Comparison of ENCODE assay signal across 9 mouse cellular contexts in genomic region chr9:83315941-83316817, GRCm38 (mm10).
DNase-seq lines count a peak whose midpoint lies in the region; ATAC-seq and TF ChIP-seq lines count a peak whose summit lies in the region.
"Had no signal": no experiment of that assay in that cellular context is flagged by ENCODE, and none has a peak within 500 bp of the region (broad histone marks: within the 10 kb centered on the region; RNA-seq: fewer than 3 reads in every experiment).

No protein-coding gene starts in this region.

- TF ChIP-seq CTCF in kidney, postnatal 0 days (IDR thresholded peaks at IDR 0.05; ENCODE audit: low read depth), result no peak

- WGBS in kidney, postnatal 0 days, result 57% methylated on average over 10 of the region's 10 CpGs
- WGBS in kidney, embryonic 15.5 days, result 58% methylated on average over 10 of the region's 10 CpGs
- 66% methylated on average over 10 of the region's 10 CpGs for WGBS in kidney, embryonic 14.5 days

- ATAC-seq in kidney, postnatal 0 days (replicated peaks; ENCODE audit: low FRiP score, low read depth), result no peak
- ATAC-seq in kidney, embryonic 15.5 days (replicated peaks; ENCODE audit: low FRiP score), result no peak
- ATAC-seq in kidney, embryonic 14.5 days (ENCODE audit: low FRiP score, low TSS enrichment), result no peak
- ATAC-seq: Patski had no signal

- H3K4me2 ChIP-seq in kidney, postnatal 0 days (ENCODE audit: low read length), result no peak overlapping the region
- no peak overlapping the region for H3K4me2 ChIP-seq in kidney, embryonic 15.5 days
- H3K4me2 ChIP-seq in kidney, embryonic 14.5 days (replicated peaks; ENCODE audit: low read depth, low read length), result no peak overlapping the region

- no peak overlapping the region for H3K9ac ChIP-seq in kidney, postnatal 0 days (ENCODE audit: low read depth, low read length)
- no peak overlapping the region for H3K9ac ChIP-seq in kidney, embryonic 15.5 days
- H3K9ac ChIP-seq in kidney, embryonic 14.5 days (ENCODE audit: low read depth, low read length), result no peak overlapping the region

- no peaks in the 10 kb centered on the region for H3K36me3 ChIP-seq in kidney, postnatal 0 days (ENCODE audit: insufficient read depth, low read length)
- no peaks in the 10 kb centered on the region for H3K36me3 ChIP-seq in kidney, embryonic 15.5 days
- H3K36me3 ChIP-seq in kidney, embryonic 14.5 days (ENCODE audit: control insufficient read depth, insufficient read depth, low read length), result no peaks in the 10 kb centered on the region

- no peaks in the 10 kb centered on the region for H3K9me3 ChIP-seq in kidney, postnatal 0 days (replicated peaks; ENCODE audit: low read length)
- no peaks in the 10 kb centered on the region for H3K9me3 ChIP-seq in kidney, embryonic 15.5 days (replicated peaks)
- H3K9me3 ChIP-seq in kidney, embryonic 14.5 days (ENCODE audit: control insufficient read depth, low read length), result no peaks in the 10 kb centered on the region

- no peak overlapping the region for H3K27ac ChIP-seq in kidney, postnatal 0 days
- H3K27ac ChIP-seq in kidney, embryonic 15.5 days, result no peak overlapping the region
- H3K27ac ChIP-seq in kidney, embryonic 14.5 days (ENCODE audit: low read depth, low read length), result no peak overlapping the region

- no peaks in the 10 kb centered on the region for H3K27me3 ChIP-seq in kidney, postnatal 0 days (ENCODE audit: insufficient read depth, low read length)
- H3K27me3 ChIP-seq in kidney, embryonic 15.5 days, result no peaks in the 10 kb centered on the region
- H3K27me3 ChIP-seq in kidney, embryonic 14.5 days (ENCODE audit: control insufficient read depth, insufficient read depth, low read length), result no peaks in the 10 kb centered on the region
- H3K27me3 ChIP-seq: Patski had no signal

- no peak overlapping the region for H3K4me3 ChIP-seq in kidney, postnatal 0 days (replicated peaks; ENCODE audit: low read depth, low read length)
- no peak overlapping the region for H3K4me3 ChIP-seq in kidney, embryonic 15.5 days (replicated peaks)
- no peak overlapping the region for H3K4me3 ChIP-seq in kidney, embryonic 14.5 days (ENCODE audit: low read length)

- no peaks in the 10 kb centered on the region for H3K4me1 ChIP-seq in kidney, postnatal 0 days (replicated peaks; ENCODE audit: insufficient read depth, low read length)
- peaks cover 16% of the 10 kb centered on the region for H3K4me1 ChIP-seq in kidney, embryonic 15.5 days
- peaks cover 13% of the 10 kb centered on the region; the same call in 1 of the 2 replicates for H3K4me1 ChIP-seq in kidney, embryonic 14.5 days (ENCODE audit: control insufficient read depth, insufficient read depth, low read length)

- peak; percentile 33 for DNase-seq in kidney, postnatal 0 days (ENCODE audit: low spot score)
- peak; percentile 33 to 44 for DNase-seq in cerebellum, adult 18-20 months
- peak; percentile 19 for DNase-seq in gastrocnemius, postnatal 25 days
- DNase-seq in lung, postnatal 36 days, result peak; percentile 20
- DNase-seq in thymus, postnatal 25 days, result no peak
- DNase-seq in yolk sac, embryonic 10.5 days (ENCODE audit: low spot score), result no peak

Comparison
In these comparisons a context has a peak if more than half of its experiments do, and no peak if none do; other contexts are left out.
1. DNase-seq: peak in kidney, postnatal 0 days (single experiment), cerebellum, adult 18-20 months (2 of 2), gastrocnemius, postnatal 25 days (single experiment) and lung, postnatal 36 days (single experiment); none in thymus, postnatal 25 days (single experiment) and yolk sac, embryonic 10.5 days (single experiment).